Mouse (Mus musculus): Measurements from ENCODE around the gene Gm4181. TPM values are rescaled to one million over a fixed set of nuclear protein-coding genes. Genes with fewer than 3 reads are reported as not detected.

The Gm4181 gene
- not detected in 2 replicates for polyA plus RNA-seq (2021; fragmentation: Nextera tagmentation)
- long read RNA-seq, experiment 1, result 0 reads
- long read RNA-seq, experiment 2, result 0 reads

GRCm38 (mm10) chr14:51635566-51635965 lies at the start of gene Gm4181:
Gene Gm4181, minus strand, starts transcription at chr14:51635666.

DNA sequence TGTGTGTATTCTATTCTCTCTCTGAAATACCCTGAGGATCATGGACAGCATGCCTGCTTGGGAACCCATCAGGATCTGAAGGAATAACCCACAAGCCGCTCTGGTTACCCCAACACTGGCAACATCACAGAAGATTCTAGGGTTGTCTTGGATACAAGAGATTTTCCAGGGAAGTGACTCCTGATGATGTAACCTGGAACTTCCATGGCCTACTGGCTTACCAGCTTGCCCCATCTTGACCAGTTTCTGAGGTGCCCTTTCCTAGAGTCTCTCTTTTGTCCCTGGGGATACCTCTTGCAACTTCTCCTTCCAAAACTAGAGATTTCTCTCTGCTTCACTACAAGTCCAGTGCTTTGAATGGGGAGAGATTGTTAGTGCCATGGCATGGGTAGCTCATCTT lies 24.3 kb downstream of the Gm4181 start, which contains the start of gene Gm17078:
Gm17078 (minus strand) TSS at position 101 of the 400 bp plus-strand sequence.

DNA sequence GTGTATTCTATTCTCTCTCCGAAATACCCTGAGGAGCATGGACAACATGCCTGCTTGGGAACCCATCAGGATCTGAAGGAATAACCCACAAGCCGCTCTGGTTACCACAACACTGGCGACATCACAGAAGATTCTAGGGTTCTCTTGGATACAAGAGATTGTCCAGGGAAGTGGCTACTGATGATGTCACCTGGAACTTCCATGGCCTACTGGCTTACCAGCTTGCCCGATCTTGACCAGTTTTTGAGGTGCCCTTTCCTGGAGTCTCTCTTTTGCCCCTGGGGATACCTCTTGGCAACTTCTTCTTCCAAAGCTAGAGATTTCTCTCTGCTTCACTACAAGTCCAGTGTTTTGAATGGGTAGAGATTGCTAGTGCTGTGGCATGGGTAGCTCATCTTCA lies 43.4 kb downstream of the Gm4181 start, which contains the start of gene Gm17174:
Gm17174 (minus strand) TSS at position 101 of the 400 bp plus-strand sequence.

Other genes starting within 250 kb of the Gm4181 start
- gene Vmn2r88, start 224.8 kb downstream of the Gm4181 start, polyA plus RNA-seq (2021; fragmentation: Nextera tagmentation), result not detected in 2 replicates
- not detected in 2 replicates for gene Vmn2r89, start 183.8 kb downstream of the Gm4181 start, polyA plus RNA-seq (2021; fragmentation: Nextera tagmentation)
- gene Gm5622, start 82.9 kb downstream of the Gm4181 start, polyA plus RNA-seq (2021; fragmentation: Nextera tagmentation), result not detected in 2 replicates
- not detected in 2 replicates for gene Gm17175, start 61.6 kb downstream of the Gm4181 start, polyA plus RNA-seq (2021; fragmentation: Nextera tagmentation)
- not detected in 2 replicates for gene Gm17174, start 43.5 kb downstream of the Gm4181 start, polyA plus RNA-seq (2021; fragmentation: Nextera tagmentation)
- not detected in 2 replicates for gene Gm17078, start 24.4 kb downstream of the Gm4181 start, polyA plus RNA-seq (2021; fragmentation: Nextera tagmentation)
- not detected in 2 replicates for gene Gm17079, start 59.8 kb upstream of the Gm4181 start, polyA plus RNA-seq (2021; fragmentation: Nextera tagmentation)
- not detected in 2 replicates for gene Gm5800, start 81.5 kb upstream of the Gm4181 start, polyA plus RNA-seq (2021; fragmentation: Nextera tagmentation)
- not detected in 2 replicates for gene Ang4, start 137.9 kb upstream of the Gm4181 start, polyA plus RNA-seq (2021; fragmentation: Nextera tagmentation)
- not detected in 2 replicates for gene AY358078, start 164.4 kb upstream of the Gm4181 start, polyA plus RNA-seq (2021; fragmentation: Nextera tagmentation)
- gene Ear6, start 218.0 kb upstream of the Gm4181 start, polyA plus RNA-seq (2021; fragmentation: Nextera tagmentation), result not detected in 2 replicates
- 11.6 and 23.7 TPM in 2 replicates for gene Mettl17, start 249.2 kb upstream of the Gm4181 start, polyA plus RNA-seq (2021; fragmentation: Nextera tagmentation)

Measured in left cerebral cortex, adult 6 months (tissue).